Mouse (Mus musculus) stomach, postnatal 0 days (tissue): ENCODE data around the gene Spred3. TPM values are rescaled to one million over a fixed set of nuclear protein-coding genes. Genes with fewer than 3 reads are reported as not detected.

Experiments
- ATAC-seq: fragments of 200-750 bp; cut with Nextera tagmentation; 2 replicates; pipeline ENCODE4 v1.8.0; 2017; ENCODE audit not compliant: low FRiP score, low TSS enrichment
- DNase-seq: peaks from one replicate; pipeline ENCODE4 v3.0.0-alpha.2; 2016; ENCODE audit warnings: low spot score
- H3K27ac ChIP-seq: fragments of 300-500 bp; sonication (generic); replicated peaks from 2 replicates; pipeline ENCODE4 v1.5.1; 2014; ENCODE audit warnings: mild to moderate bottlenecking, control low read depth
- H3K27me3 ChIP-seq: fragments of 300-500 bp; sonication (generic); 2 replicates; pipeline ENCODE4 v1.6.1; 2014; ENCODE audit warnings: low read length; ENCODE audit not compliant: control insufficient read depth, insufficient read depth
- H3K36me3 ChIP-seq: fragments of 300-500 bp; sonication (generic); 2 replicates; pipeline ENCODE4 v1.6.1; 2014; ENCODE audit warnings: low read length, mixed read lengths; ENCODE audit not compliant: control insufficient read depth, insufficient read depth
- H3K4me1 ChIP-seq: fragments of 300-500 bp; sonication (generic); replicated peaks from 2 replicates; pipeline ENCODE4 v1.6.1; 2014; ENCODE audit warnings: antibody characterized with exemption; ENCODE audit not compliant: control insufficient read depth, insufficient read depth
- H3K4me2 ChIP-seq: fragments of 300-500 bp; sonication (generic); replicated peaks from 2 replicates; pipeline ENCODE4 v1.6.1; 2014; ENCODE audit warnings: low read depth, mild to moderate bottlenecking, control low read depth, moderate library complexity
- H3K4me3 ChIP-seq: fragments of 300-500 bp; sonication (generic); 2 replicates; pipeline ENCODE4 v1.5.1; 2014; ENCODE audit warnings: low read depth, low read length, control low read depth
- H3K9ac ChIP-seq: fragments of 300-500 bp; sonication (generic); 2 replicates; pipeline ENCODE4 v1.6.1; 2014; ENCODE audit warnings: mild to moderate bottlenecking, low read length, control low read depth, mixed read lengths
- H3K9me3 ChIP-seq: fragments of 300-500 bp; sonication (generic); 2 replicates; pipeline ENCODE4 v1.6.1; 2016; ENCODE audit warnings: low read length; ENCODE audit not compliant: control insufficient read depth
- CTCF ChIP-seq: IDR thresholded peaks from 2 replicates; pipeline ENCODE4 v1.5.1; 2016; ENCODE audit warnings: antibody characterized with exemption, low read depth, mild to moderate bottlenecking, moderate library complexity
- EP300 ChIP-seq: optimal IDR thresholded peaks from 2 replicates; pipeline ENCODE3; 2016; ENCODE audit warnings: antibody characterized with exemption
- WGBS: fragments of 180-500 bp; shearing (Covaris S2); extraction: QIAGEN DNeasy Blood & Tissue Kit; methylation state at CpG from one replicate; pipeline ENCODE4 v1.1.7; 2014; 5-methylcytosine and 5-hydroxymethylcytosine counted together
- polyA plus RNA-seq: library from polyadenylated mRNA; unstranded; fragments of >200 nt; fragmentation: Nextera tagmentation; extraction: Ambion mirVana; gene quantifications from 2 replicates; pipeline ENCODE4 v1.2.1, GENCODE M21; 2015

Gene Spred3
- polyA plus RNA-seq, 1 experiment from 2014 or later: 0.95 TPM

DNA sequence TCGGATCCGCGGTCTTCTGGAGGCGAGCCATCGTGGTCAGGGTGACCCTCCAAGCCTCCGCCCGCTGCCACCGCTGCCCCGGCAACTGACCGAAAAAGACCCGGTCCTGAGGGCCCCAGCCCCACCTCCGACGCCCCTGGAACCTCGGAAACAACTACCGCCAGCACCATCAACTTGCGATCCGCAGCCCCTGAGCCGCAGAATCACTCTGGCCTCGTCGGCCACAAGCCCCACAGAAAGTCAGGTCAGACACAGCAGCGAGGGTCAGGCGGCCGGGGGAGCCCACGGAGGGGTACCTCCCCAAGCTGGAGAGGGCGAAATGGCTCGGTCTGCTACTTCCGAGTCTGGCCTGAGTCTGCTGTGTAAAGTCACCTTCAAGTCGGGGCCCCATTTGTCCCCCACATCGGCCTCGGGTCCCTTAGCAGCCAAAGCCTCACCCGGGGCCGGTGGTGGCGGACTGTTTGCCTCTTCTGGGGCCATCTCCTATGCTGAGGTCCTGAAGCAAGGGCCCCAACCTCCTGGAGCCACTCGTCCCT, 1.4 kb upstream of the Spred3 start:
- ATAC-seq: no peak
- H3K4me2 ChIP-seq: peak overlapping the region; percentile 72
- peaks cover 19% of the 10 kb centered on the region for H3K36me3 ChIP-seq
- 12% methylated on average over 34 of the region's 34 CpGs for WGBS
- DNase-seq: peak; percentile 31
- no peaks in the 10 kb centered on the region for H3K9me3 ChIP-seq
- no peak for TF ChIP-seq EP300
- TF ChIP-seq CTCF: no peak
- H3K27ac ChIP-seq: no peak overlapping the region
- H3K4me3 ChIP-seq: peak overlapping the region; percentile 54
- H3K4me1 ChIP-seq: peaks cover 6% of the 10 kb centered on the region; the same call in 1 of the 2 replicates
- H3K27me3 ChIP-seq: no peaks in the 10 kb centered on the region
- peak overlapping the region; percentile 55 for H3K9ac ChIP-seq

DNA sequence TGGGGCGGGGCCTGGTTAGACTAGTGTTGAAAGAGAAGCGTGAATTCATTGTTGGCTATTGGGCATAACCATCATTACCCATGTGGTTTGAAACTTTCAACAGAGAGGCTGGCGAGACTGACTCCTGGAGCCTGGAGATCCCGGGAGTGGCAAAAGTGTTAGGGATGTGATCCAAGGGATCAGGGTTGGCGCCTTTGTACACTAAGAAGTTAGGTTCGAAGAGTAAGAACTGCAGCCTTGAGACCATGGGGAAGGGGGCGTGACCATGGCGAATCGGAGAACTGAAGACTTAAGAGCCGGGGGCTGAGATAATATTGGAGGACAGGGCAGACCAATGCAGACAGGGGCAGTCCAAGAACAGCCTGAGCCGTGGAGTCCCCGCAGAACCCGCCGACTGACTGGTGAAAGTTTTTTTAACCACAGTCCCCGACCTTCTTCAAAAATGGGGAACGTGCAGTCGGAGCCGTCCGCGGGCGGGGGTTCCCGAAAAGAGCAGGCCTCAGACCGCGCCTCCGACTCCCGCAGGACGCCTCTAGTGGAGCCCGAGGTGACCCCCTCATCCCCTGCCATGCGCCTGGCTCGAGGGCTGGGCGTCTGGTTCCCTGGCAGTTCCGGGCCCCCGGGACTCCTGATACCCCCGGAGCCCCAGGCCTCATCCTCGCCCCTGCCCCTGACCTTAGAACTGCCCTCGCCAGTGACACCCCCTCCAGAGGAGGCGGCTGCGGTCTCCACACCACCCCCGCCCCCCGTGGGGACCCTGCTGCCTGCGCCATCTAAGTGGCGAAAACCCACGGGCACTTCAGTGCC, 747 bp upstream of the Spred3 start:
- Histone ChIP-seq H3K4me3 (peak overlapping the region; percentile 54), H3K27me3 (no peaks in the 10 kb centered on the region), H3K9me3 (no peaks in the 10 kb centered on the region), H3K9ac (peak overlapping the region; percentile 55), H3K36me3 (peaks cover 19% of the 10 kb centered on the region), H3K4me1 (peaks cover 6% of the 10 kb centered on the region; the same call in 1 of the 2 replicates), H3K27ac (no peak overlapping the region), H3K4me2 (peak overlapping the region; percentile 72)
- 1% methylated on average over 42 of the region's 43 CpGs for WGBS
- peak; percentile 26 for DNase-seq
- no peak for ATAC-seq
- TF ChIP-seq EP300: no peak
- no peak for TF ChIP-seq CTCF

DNA sequence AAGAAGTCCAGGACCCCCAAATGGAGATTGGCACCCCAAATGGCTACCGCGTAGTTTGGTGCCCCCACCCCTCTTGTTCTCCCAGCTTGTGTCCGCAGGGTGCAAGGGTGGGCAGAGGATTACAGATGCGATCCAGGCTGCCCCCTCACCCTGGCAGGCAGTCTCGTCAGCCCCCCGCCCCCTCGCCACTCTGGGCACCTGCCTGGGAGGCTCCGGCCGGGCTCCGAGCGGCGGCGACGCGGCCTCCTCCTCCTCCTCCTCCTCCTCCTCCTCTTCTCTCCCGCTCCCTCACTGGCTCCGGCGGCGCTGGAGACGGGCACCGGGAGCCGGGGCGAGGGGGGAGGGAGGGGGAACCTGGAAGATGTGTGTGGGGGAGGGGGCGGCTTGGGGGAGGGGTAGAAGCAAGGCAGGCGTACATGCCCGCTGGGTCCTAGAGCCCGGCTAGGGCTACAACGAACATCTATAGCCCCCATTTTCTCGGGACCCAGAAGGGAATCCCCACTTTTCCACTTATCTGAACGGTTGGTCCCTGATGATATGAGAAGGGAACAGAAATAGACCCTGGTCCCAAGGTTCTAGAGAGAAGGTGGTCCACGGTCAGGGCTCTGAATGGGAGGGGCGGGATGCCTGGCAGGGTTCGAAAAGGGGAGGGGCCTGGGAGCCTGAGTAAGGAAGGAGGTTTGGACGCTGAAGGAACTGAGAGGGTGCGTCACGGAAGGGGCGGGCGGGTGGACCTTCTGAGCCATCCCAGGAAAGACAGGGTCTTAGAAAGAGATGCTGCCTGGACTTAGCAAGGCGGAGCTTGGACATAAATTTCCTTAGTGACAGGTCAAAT, 763 bp downstream of the Spred3 start:
- H3K9me3 ChIP-seq: no peaks in the 10 kb centered on the region
- TF ChIP-seq EP300 (no peak), CTCF (no peak)
- no peaks in the 10 kb centered on the region for H3K27me3 ChIP-seq
- peaks cover 5% of the 10 kb centered on the region for H3K36me3 ChIP-seq
- H3K4me3 ChIP-seq: peak overlapping the region; percentile 54
- DNase-seq (peak; percentile 72), ATAC-seq (peak; percentile 76)
- WGBS: under 1% methylated on average over 24 of the region's 39 CpGs
- peak overlapping the region; percentile 52 for H3K9ac ChIP-seq
- H3K4me2 ChIP-seq: peak overlapping the region; percentile 72
- peaks cover 6% of the 10 kb centered on the region; the same call in 1 of the 2 replicates for H3K4me1 ChIP-seq
- peak overlapping the region; percentile 79; the same call in 1 of the 2 replicates for H3K27ac ChIP-seq

DNA sequence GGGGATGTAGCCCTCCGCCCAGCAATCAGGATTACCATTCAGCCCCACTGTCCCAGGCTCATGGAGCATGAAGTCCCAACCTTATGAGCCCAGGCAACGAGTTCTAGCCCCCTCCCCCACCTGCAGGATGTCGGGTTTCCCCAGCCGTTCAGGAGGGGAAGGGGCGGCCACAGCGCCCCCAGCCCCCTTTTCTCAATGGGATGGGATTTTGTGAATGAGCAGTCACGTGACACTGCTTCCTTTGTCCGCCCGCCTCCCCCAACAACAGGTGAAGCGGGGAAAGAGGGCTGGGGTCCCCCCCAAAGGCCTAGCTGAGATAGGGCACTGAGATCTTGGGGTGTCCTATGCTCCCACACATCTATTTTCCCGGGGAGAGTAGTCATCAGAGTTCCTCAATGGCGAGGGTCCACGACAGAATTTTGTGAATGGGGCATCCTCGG, 1.4 kb downstream of the Spred3 start:
- DNase-seq (no peak), ATAC-seq (no peak)
- Histone ChIP-seq H3K4me1 (peaks cover 6% of the 10 kb centered on the region; the same call in 1 of the 2 replicates), H3K4me3 (peak overlapping the region; percentile 54), H3K9me3 (no peaks in the 10 kb centered on the region), H3K27me3 (no peaks in the 10 kb centered on the region), H3K36me3 (peaks cover 3% of the 10 kb centered on the region), H3K9ac (peak overlapping the region; percentile 52), H3K4me2 (peak overlapping the region; percentile 72), H3K27ac (no peak overlapping the region)
- 1% methylated on average over 14 of the region's 14 CpGs for WGBS
- TF ChIP-seq EP300 (no peak), CTCF (no peak)

DNA sequence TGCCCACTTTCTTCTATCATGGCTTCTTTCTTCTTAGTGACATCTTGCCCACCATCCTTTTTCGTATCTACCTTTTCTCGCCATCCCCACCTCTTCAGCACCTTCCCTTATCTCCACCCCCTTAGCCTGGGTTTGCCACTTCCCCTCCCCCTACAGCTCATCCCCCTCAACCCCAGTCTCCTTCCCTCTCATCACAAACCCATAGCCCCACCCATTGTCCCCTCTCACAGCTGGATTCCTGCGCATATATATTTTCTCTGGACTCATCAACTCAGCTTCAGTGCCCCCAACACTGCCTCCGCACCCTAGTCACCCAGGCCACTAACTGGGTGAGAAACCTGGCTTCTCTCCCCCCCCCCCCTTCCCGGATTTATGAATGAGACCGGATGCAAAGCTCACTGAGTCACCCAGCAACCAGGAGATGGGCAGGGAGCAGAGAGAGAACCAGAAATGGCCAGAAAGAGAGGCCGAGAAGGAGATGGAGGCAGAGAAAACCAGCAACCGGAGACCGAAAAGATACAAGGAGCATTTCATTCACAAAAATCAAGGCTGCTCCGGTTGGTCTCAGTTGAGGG, 2.0 kb downstream of the Spred3 start:
- DNase-seq: no peak
- Histone ChIP-seq H3K27ac (no peak overlapping the region), H3K4me1 (peaks cover 6% of the 10 kb centered on the region; the same call in 1 of the 2 replicates), H3K4me2 (peak overlapping the region; percentile 72; the same call in 1 of the 2 replicates), H3K4me3 (peak overlapping the region; percentile 54; the same call in 1 of the 2 replicates), H3K9me3 (no peaks in the 10 kb centered on the region), H3K36me3 (no peaks in the 10 kb centered on the region; the same call in 1 of the 2 replicates), H3K27me3 (no peaks in the 10 kb centered on the region), H3K9ac (no peak overlapping the region)
- no peak for ATAC-seq
- 19% methylated on average over 10 of the region's 10 CpGs for WGBS
- TF ChIP-seq CTCF (no peak), EP300 (no peak)
